Mouse (Mus musculus): Measurements from ENCODE around the gene Spopl. TPM values are rescaled to one million over a fixed set of nuclear protein-coding genes. Genes with fewer than 3 reads are reported as not detected.

Gene Spopl
- 2.5 and 4.9 TPM in 2 replicates for polyA plus RNA-seq (2012; rRNA removed)

GRCm38 (mm10) chr2:23571302-23572156, at the start of gene Spopl:
TSS of gene Spopl (minus strand) at chr2:23572106.

Measured in colon, adult 2 months (tissue).